In genomic region chr13:58066496-58067389, GRCm38 (mm10) we compare ENCODE assay signal across 9 mouse cellular contexts. TPM values are rescaled to one million over a fixed set of nuclear protein-coding genes. Genes with fewer than 3 reads are reported as not detected.
DNase-seq lines count a peak whose midpoint lies in the region; ATAC-seq lines count a peak whose summit lies in the region.
"Had no signal": no experiment of that assay in that cellular context is flagged by ENCODE, and none has a peak within 500 bp of the region (broad histone marks: within the 10 kb centered on the region; RNA-seq: fewer than 3 reads in every experiment).

No protein-coding gene starts in this region.

- peak overlapping the region; percentile 73 for H3K27ac ChIP-seq in hindbrain, embryonic 10.5 days
- no peak overlapping the region for H3K27ac ChIP-seq in hindbrain, embryonic 12.5 days
- H3K27ac ChIP-seq in limb, embryonic 12.5 days = peak overlapping the region; percentile 88

- H3K27me3 ChIP-seq in hindbrain, embryonic 10.5 days (ENCODE audit: insufficient read depth, poor library complexity, severe bottlenecking) = no peaks in the 10 kb centered on the region
- no peaks in the 10 kb centered on the region for H3K27me3 ChIP-seq in hindbrain, embryonic 12.5 days
- H3K27me3 ChIP-seq in limb, embryonic 12.5 days = no peaks in the 10 kb centered on the region

- no peak for DNase-seq in hindbrain, embryonic 10.5 days (ENCODE audit: low spot score)
- DNase-seq in embryo, embryonic 10.5 days (ENCODE audit: low spot score) = peak; percentile 29
- peak; percentile 14 for DNase-seq in mesoderm, embryonic 11.5 days (ENCODE audit: low read depth, low spot score)

- no peak overlapping the region for H3K4me3 ChIP-seq in hindbrain, embryonic 10.5 days
- H3K4me3 ChIP-seq in hindbrain, embryonic 12.5 days = no peak overlapping the region
- H3K4me3 ChIP-seq in limb, embryonic 12.5 days (replicated peaks) = no peak overlapping the region

- peaks cover 41% of the 10 kb centered on the region for H3K4me1 ChIP-seq in hindbrain, embryonic 10.5 days (replicated peaks)
- H3K4me1 ChIP-seq in hindbrain, embryonic 12.5 days = peaks cover 7% of the 10 kb centered on the region; the same call in 1 of the 2 replicates
- H3K4me1 ChIP-seq in limb, embryonic 12.5 days (replicated peaks) = peaks cover 61% of the 10 kb centered on the region

- no peak for ATAC-seq in hindbrain, embryonic 12.5 days (ENCODE audit: low FRiP score)
- ATAC-seq in hematopoietic stem cell, adult 5-6 weeks (replicated peaks in 1 of 2; ENCODE audit: insufficient read depth in 1 of 2, low FRiP score in 2 of 2, low TSS enrichment in 1 of 2, low read depth in 1 of 2, poor library complexity in 2 of 2, severe bottlenecking in 2 of 2) = peak; percentile 69 to 75
- no peak for ATAC-seq in limb, embryonic 12.5 days (ENCODE audit: insufficient number of reproducible peaks, insufficient read depth, low FRiP score, low TSS enrichment, low read depth)
- no peak for ATAC-seq in erythroid progenitor cell, adult 5-6 weeks (replicated peaks; ENCODE audit: low FRiP score, poor library complexity, severe bottlenecking)
- ATAC-seq in frontal cortex, adult (ENCODE audit: low TSS enrichment) = no peak

- no peak overlapping the region for H3K4me2 ChIP-seq in hindbrain, embryonic 12.5 days (replicated peaks)
- H3K4me2 ChIP-seq in limb, embryonic 12.5 days = peak overlapping the region; percentile 36

- WGBS in hindbrain, embryonic 10.5 days = 73% methylated on average over 14 of the region's 14 CpGs
- WGBS in hindbrain, embryonic 12.5 days = 72% methylated on average over 14 of the region's 14 CpGs
- WGBS in limb, embryonic 12.5 days = 49% methylated on average over 14 of the region's 14 CpGs

- no peak overlapping the region for H3K9ac ChIP-seq in hindbrain, embryonic 12.5 days
- no peak overlapping the region for H3K9ac ChIP-seq in limb, embryonic 12.5 days (replicated peaks)

- no peaks in the 10 kb centered on the region for H3K9me3 ChIP-seq in hindbrain, embryonic 10.5 days
- no peaks in the 10 kb centered on the region for H3K9me3 ChIP-seq in hindbrain, embryonic 12.5 days (replicated peaks)
- no peaks in the 10 kb centered on the region for H3K9me3 ChIP-seq in limb, embryonic 12.5 days

- H3K36me3 ChIP-seq in hindbrain, embryonic 10.5 days = peaks cover 5% of the 10 kb centered on the region
- peaks cover 6% of the 10 kb centered on the region for H3K36me3 ChIP-seq in hindbrain, embryonic 12.5 days
- peaks cover 37% of the 10 kb centered on the region for H3K36me3 ChIP-seq in limb, embryonic 12.5 days
- H3K36me3 ChIP-seq: G1E had no signal

RNA-seq across cellular contexts. Expression of gene Klhl3, which starts 46.6 kb away (rescaled TPM):
- polyA plus RNA-seq in hindbrain, embryonic 10.5 days (2016; fragmentation: Nextera tagmentation; extraction: Ambion mirVana) = 1.9 and 3.4 TPM in 2 replicates
- 5.8 and 6.3 TPM in 2 replicates for polyA plus RNA-seq in hindbrain, embryonic 12.5 days (2016; fragmentation: Nextera tagmentation; extraction: Ambion mirVana)
- total RNA-seq in hematopoietic stem cell, adult 5-6 weeks (2017) = 5.9 and 8.2 TPM in 2 replicates
- polyA plus RNA-seq in limb, embryonic 12.5 days (2016; fragmentation: Nextera tagmentation; extraction: Ambion mirVana) = 4.4 TPM in 2 replicates
- 0.36 and 0.84 TPM in 2 replicates for total RNA-seq in erythroid progenitor cell, adult 5-6 weeks (2015; ENCODE audit: low replicate concordance)
- not detected in 2 replicates for total RNA-seq in erythroid progenitor cell, adult 5-6 weeks (2017; ENCODE audit: low replicate concordance)
- polyA plus RNA-seq: G1E had no signal

Comparison
In these comparisons a context has a peak if more than half of its experiments do, and no peak if none do; other contexts are left out.
1. ATAC-seq: peak in hematopoietic stem cell, adult 5-6 weeks (2 of 2); none in hindbrain, embryonic 12.5 days (single experiment), limb, embryonic 12.5 days (single experiment), erythroid progenitor cell, adult 5-6 weeks (single experiment) and frontal cortex, adult (single experiment).